Mouse (Mus musculus) CH12.LX (cell line): ENCODE measurements at regions not wholly inside any gene's neighbourhood (a gene's known extent, or its start where the extent isn't known, plus 50 kb on each side); places are given as distances from the start of the nearest gene placed in this dataset.
A peak's percentile ranks its signal among the peaks of the same experiment; 100 is the strongest.

ENCODE experiments used
- DNase-seq: peaks from one replicate; pipeline ENCODE4 v3.0.0-alpha.2; 2013; ENCODE audit errors: extremely low read depth
- H3K27ac ChIP-seq: 2 replicates; pipeline ENCODE4 v1.5.1; 2012; ENCODE audit warnings: low read depth, mild to moderate bottlenecking, control low read depth, moderate library complexity; ENCODE audit not compliant: insufficient read depth
- H3K27me3 ChIP-seq: replicated peaks from 2 replicates; pipeline ENCODE3; 2012; ENCODE audit warnings: inconsistent platforms
- H3K36me3 ChIP-seq, 2 experiments: replicated peaks in 1 of 2; 2 replicates each; pipeline versions ENCODE3 to v1.6.1; 2012; ENCODE audit warnings: inconsistent platforms in 1 of 2, low read length in 1 of 2, mild to moderate bottlenecking in 1 of 2, mixed read lengths in 1 of 2, moderate library complexity in 1 of 2; ENCODE audit not compliant: control insufficient read depth in 1 of 2, insufficient read depth in 1 of 2
- H3K4me1 ChIP-seq, 2 experiments: 2 replicates each; pipeline ENCODE4 v1.6.1; 2012; ENCODE audit warnings: inconsistent platforms in 1 of 2, moderate library complexity in 1 of 2; ENCODE audit not compliant: insufficient read depth in 2 of 2, control insufficient read depth in 1 of 2
- H3K4me2 ChIP-seq: 2 replicates; pipeline ENCODE4 v1.6.1; 2012; ENCODE audit warnings: low read depth, mild to moderate bottlenecking, control low read depth; ENCODE audit not compliant: poor library complexity, insufficient read depth, severe bottlenecking
- H3K4me3 ChIP-seq, 3 experiments: fragments of 150-350 bp in 1 of 3; sonication (generic) in 1 of 3; replicated peaks in 1 of 3; 2 replicates each; pipeline versions ENCODE3 to v1.5.1; 2011 to 2012; ENCODE audit warnings: low read depth in 2 of 3, low read length in 2 of 3, mild to moderate bottlenecking in 2 of 3, moderate library complexity in 2 of 3, control low read depth in 1 of 3, improper control_type of control experiment in 1 of 3, inconsistent platforms in 1 of 3, mixed read lengths in 1 of 3; ENCODE audit not compliant: poor library complexity in 1 of 3
- H3K79me2 ChIP-seq: replicated peaks from 2 replicates; pipeline ENCODE4 v1.6.1; 2012; ENCODE audit warnings: mild to moderate bottlenecking, moderate library complexity; ENCODE audit not compliant: control insufficient read depth, poor library complexity, insufficient read depth, severe bottlenecking; ENCODE audit errors: extremely low read depth
- H3K9ac ChIP-seq: 2 replicates; pipeline ENCODE4 v1.6.1; 2012; ENCODE audit warnings: low read depth, mild to moderate bottlenecking, control low read depth, moderate library complexity; ENCODE audit not compliant: insufficient read depth
- H3K9me3 ChIP-seq: replicated peaks from 2 replicates; pipeline ENCODE3; 2012; ENCODE audit warnings: low read length, inconsistent platforms, mixed read lengths
- CHD2 ChIP-seq: IDR thresholded peaks from 2 replicates; pipeline ENCODE4 v1.6.1; 2011; ENCODE audit warnings: low read length, improper control_type of control experiment
- CTCF ChIP-seq, 2 experiments: IDR thresholded peaks in 1 of 2; conservative IDR thresholded peaks in 1 of 2; 2 replicates each; pipeline ENCODE4 v1.5.1; 2011 to 2012; ENCODE audit warnings: low read depth in 2 of 2, low read length in 2 of 2, improper control_type of control experiment in 1 of 2, inconsistent platforms in 1 of 2, mild to moderate bottlenecking in 1 of 2, moderate library complexity in 1 of 2
- ELF1 ChIP-seq: IDR thresholded peaks from 2 replicates; pipeline ENCODE4 v1.6.1; 2014; ENCODE audit warnings: low read depth, mild to moderate bottlenecking, inconsistent platforms, low read length, improper control_type of control experiment
- EP300 ChIP-seq: IDR thresholded peaks from 2 replicates; pipeline ENCODE4 v1.6.1; 2011; ENCODE audit warnings: low read length, improper control_type of control experiment
- HCFC1 ChIP-seq: IDR thresholded peaks from 2 replicates; pipeline ENCODE4 v1.6.1; 2012; ENCODE audit warnings: low read depth, mild to moderate bottlenecking, inconsistent platforms, low read length, improper control_type of control experiment
- IRF4 ChIP-seq: IDR thresholded peaks from 2 replicates; pipeline ENCODE4 v1.6.1; 2014; ENCODE audit warnings: low read depth, mild to moderate bottlenecking, inconsistent platforms, low read length, improper control_type of control experiment
- JUN ChIP-seq: IDR thresholded peaks from 2 replicates; pipeline ENCODE4 v1.6.1; 2011; ENCODE audit warnings: low read depth, mild to moderate bottlenecking, low read length, improper control_type of control experiment, moderate library complexity; ENCODE audit not compliant: insufficient read depth
- JUND ChIP-seq: conservative IDR thresholded peaks from 2 replicates; pipeline ENCODE4 v1.6.1; 2011; ENCODE audit warnings: low read depth, low read length, improper control_type of control experiment
- MAX ChIP-seq: IDR thresholded peaks from 2 replicates; pipeline ENCODE4 v1.6.1; 2011; ENCODE audit warnings: low read length, improper control_type of control experiment
- MAZ ChIP-seq: IDR thresholded peaks from 2 replicates; pipeline ENCODE4 v1.6.1; 2012; ENCODE audit warnings: low read depth, mild to moderate bottlenecking, inconsistent platforms, low read length, improper control_type of control experiment, moderate library complexity
- MYC ChIP-seq: IDR thresholded peaks from 2 replicates; pipeline ENCODE4 v1.6.1; 2011; ENCODE audit warnings: low read depth, mild to moderate bottlenecking, improper control_type of control experiment, low read length
- NELFE ChIP-seq: IDR thresholded peaks from 2 replicates; pipeline ENCODE4 v1.6.1; 2011; ENCODE audit warnings: low read depth, low read length, improper control_type of control experiment
- NRF1 ChIP-seq: IDR thresholded peaks from 2 replicates; pipeline ENCODE4 v1.6.1; 2014; ENCODE audit warnings: low read depth, mild to moderate bottlenecking, inconsistent platforms, low read length, improper control_type of control experiment, moderate library complexity
- PAX5 ChIP-seq: IDR thresholded peaks from 2 replicates; pipeline ENCODE4 v1.6.1; 2012; ENCODE audit warnings: low read length, inconsistent platforms, mixed read lengths
- RCOR1 ChIP-seq: conservative IDR thresholded peaks from 2 replicates; pipeline ENCODE4 v1.6.1; 2012; ENCODE audit warnings: low read depth, mild to moderate bottlenecking, inconsistent platforms, low read length, improper control_type of control experiment
- TBP ChIP-seq: conservative IDR thresholded peaks from 2 replicates; pipeline ENCODE4 v1.6.1; 2011; ENCODE audit warnings: low read depth, low read length, improper control_type of control experiment
- USF2 ChIP-seq: conservative IDR thresholded peaks from 2 replicates; pipeline ENCODE4 v1.6.1; 2011; ENCODE audit warnings: low read depth, low read length, improper control_type of control experiment
- ZC3H11A ChIP-seq: IDR thresholded peaks from 2 replicates; pipeline ENCODE4 v1.6.1; 2012; ENCODE audit warnings: low read depth, mild to moderate bottlenecking, inconsistent platforms, low read length, improper control_type of control experiment
- ZKSCAN1 ChIP-seq: IDR thresholded peaks from 2 replicates; pipeline ENCODE4 v1.6.1; 2012; ENCODE audit warnings: low read depth, inconsistent platforms, low read length, improper control_type of control experiment, borderline replicate concordance
- ZMIZ1 ChIP-seq: IDR thresholded peaks from 2 replicates; pipeline ENCODE4 v1.6.1; 2012; ENCODE audit warnings: low read depth, mild to moderate bottlenecking, inconsistent platforms, low read length, improper control_type of control experiment
- ZNF384 ChIP-seq: IDR thresholded peaks from 2 replicates; pipeline ENCODE4 v1.6.1; 2012; ENCODE audit warnings: low read depth, low read length, improper control_type of control experiment, inconsistent platforms
- dilution Hi-C: fragments of 300-500 bp; cut with MboI; formaldehyde crosslinking; loops from 2 replicates; pipeline ENCODE4 v1.14.3; 2020; ENCODE audit warnings: low sequenced_read_pairs; ENCODE audit not compliant: extremely low pct_unique_long_range_greater_than_20kb, extremely low pct_ligation_motif_present
- in situ Hi-C: fragments of 300-500 bp; cut with MboI; formaldehyde crosslinking; loops from 3 replicates; pipeline ENCODE4 v1.14.3; 2019; ENCODE audit warnings: low sequenced_read_pairs, low pct_ligation_motif_present, low pct_unique_long_range_greater_than_20kb, mixed read lengths

DNA sequence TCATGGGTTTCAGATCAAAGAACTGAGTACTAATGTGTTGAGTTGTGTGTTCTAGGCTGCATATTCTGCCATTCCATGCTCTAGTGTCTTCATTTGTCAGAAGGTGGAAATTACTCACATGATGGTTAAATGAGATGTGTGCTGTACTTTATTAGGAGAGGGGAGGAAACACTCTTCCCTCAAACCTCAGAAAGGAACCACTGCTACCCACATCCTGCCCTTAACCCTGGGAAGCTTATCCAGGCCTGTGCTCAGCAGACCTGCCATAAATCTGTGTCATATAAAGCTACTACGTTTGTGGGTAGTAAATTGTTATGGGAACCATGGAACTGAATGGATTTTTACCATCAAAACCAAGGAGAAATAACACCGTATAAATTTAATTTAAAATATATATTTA is 166.7 kb upstream of the Bmp2 start:
- H3K27me3 ChIP-seq, result no peaks in the 10 kb centered on the region
- TF ChIP-seq CTCF (conservative IDR thresholded peaks at IDR 0.05 in 1 of 2, IDR thresholded peaks at IDR 0.05 in 1 of 2; ENCODE audit: low read depth in 2 of 2, low read length in 2 of 2) (no peak), PAX5 (no peak)
- H3K4me2 ChIP-seq, result no peak overlapping the region
- in situ Hi-C loops (no loop called here), dilution Hi-C loops (no loop called here)
- DNase-seq, result no peak
- H3K79me2 ChIP-seq, result no peaks in the 10 kb centered on the region
- H3K4me1 ChIP-seq, result no peaks in the 10 kb centered on the region; a peak in 1 of 4 replicates
- H3K9ac ChIP-seq, result no peak overlapping the region
- H3K36me3 ChIP-seq, result no peaks in the 10 kb centered on the region
- no peak overlapping the region for H3K27ac ChIP-seq
- H3K4me3 ChIP-seq, result no peak overlapping the region
- peaks cover 6% of the 10 kb centered on the region for H3K9me3 ChIP-seq

DNA sequence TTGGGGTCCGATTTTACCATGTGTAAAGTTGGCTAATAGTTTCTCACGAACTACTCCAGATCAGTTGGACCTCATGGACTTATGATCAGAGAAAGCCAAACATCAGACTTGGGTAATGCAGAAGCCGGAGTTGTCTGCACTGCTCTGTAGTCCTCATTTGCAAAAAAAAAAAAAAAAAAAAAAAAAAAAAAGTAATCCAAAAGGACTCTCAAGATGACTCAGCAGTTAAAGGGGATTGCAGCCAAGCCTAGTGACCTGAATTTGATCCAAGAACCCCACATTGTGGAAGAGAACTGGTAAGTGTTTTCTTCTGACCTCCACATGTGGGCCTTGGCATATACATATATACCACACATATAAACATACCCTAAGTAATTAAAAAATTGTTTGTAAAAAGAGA is 164.6 kb upstream of the Bmp2 start:
- H3K27ac ChIP-seq, result no peak overlapping the region
- TF ChIP-seq EP300, result no peak
- no peak for TF ChIP-seq CHD2
- no peak for TF ChIP-seq HCFC1
- TF ChIP-seq IRF4, result no peak
- TF ChIP-seq JUND, result no peak
- peak; percentile 84 for TF ChIP-seq ZNF384
- TF ChIP-seq USF2, result no peak
- dilution Hi-C loops (no loop called here), in situ Hi-C loops (no loop called here)
- H3K79me2 ChIP-seq, result no peaks in the 10 kb centered on the region
- peaks cover 6% of the 10 kb centered on the region for H3K9me3 ChIP-seq
- H3K4me2 ChIP-seq, result no peak overlapping the region
- H3K4me3 ChIP-seq, result no peak overlapping the region
- no peaks in the 10 kb centered on the region; a peak in 1 of 4 replicates for H3K4me1 ChIP-seq
- H3K9ac ChIP-seq, result no peak overlapping the region
- no peak for DNase-seq
- no peaks in the 10 kb centered on the region for H3K36me3 ChIP-seq
- H3K27me3 ChIP-seq, result no peaks in the 10 kb centered on the region

DNA sequence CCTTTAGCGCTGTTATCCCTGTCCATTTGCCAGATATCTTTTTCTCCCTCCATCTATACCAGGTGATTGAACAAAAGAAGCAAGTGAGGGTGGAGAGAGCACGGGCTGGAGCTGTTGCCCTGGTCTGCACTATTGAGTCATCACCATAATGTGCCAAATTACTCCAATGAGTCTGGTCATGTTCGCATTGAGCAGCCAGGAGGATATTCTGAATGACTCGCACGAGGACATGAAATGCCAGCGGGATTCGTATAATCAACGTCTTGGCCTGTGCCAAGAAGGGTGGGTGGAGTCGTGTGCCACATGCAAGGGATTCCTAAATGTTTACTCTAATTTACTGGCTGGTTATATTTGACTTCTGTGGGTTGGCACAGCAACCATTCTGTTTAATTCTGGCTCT is 159.7 kb upstream of the Bmp2 start:
- in situ Hi-C loops, result no loop called here
- H3K4me3 ChIP-seq, result no peak overlapping the region
- H3K27me3 ChIP-seq, result no peaks in the 10 kb centered on the region
- H3K79me2 ChIP-seq, result no peaks in the 10 kb centered on the region
- no peak for DNase-seq
- no peaks in the 10 kb centered on the region for H3K4me1 ChIP-seq
- no peaks in the 10 kb centered on the region for H3K36me3 ChIP-seq
- dilution Hi-C loops, result no loop called here
- H3K9ac ChIP-seq, result no peak overlapping the region
- H3K27ac ChIP-seq, result no peak overlapping the region
- H3K4me2 ChIP-seq, result no peak overlapping the region
- no peak for TF ChIP-seq RCOR1
- TF ChIP-seq MAZ, result no peak
- no peak for TF ChIP-seq ZMIZ1
- TF ChIP-seq JUN, result no peak
- TF ChIP-seq ZNF384, result no peak
- no peak for TF ChIP-seq CHD2
- TF ChIP-seq NELFE, result no peak
- no peak for TF ChIP-seq MAX
- no peak for TF ChIP-seq ELF1
- TF ChIP-seq MYC, result no peak
- TF ChIP-seq NRF1, result no peak
- no peak for TF ChIP-seq ZKSCAN1
- TF ChIP-seq TBP, result no peak
- no peak for TF ChIP-seq ZC3H11A
- TF ChIP-seq JUND, result no peak
- H3K9me3 ChIP-seq, result peaks cover 11% of the 10 kb centered on the region
